Mouse (Mus musculus): ENCODE measurements around the gene Abi1. TPM values are rescaled to one million over a fixed set of nuclear protein-coding genes. Genes with fewer than 3 reads are reported as not detected.

The Abi1 gene
- total and polyA plus RNA-seq, 3 experiments = 31.9 to 69.8 TPM; not detected in 1

DNA sequence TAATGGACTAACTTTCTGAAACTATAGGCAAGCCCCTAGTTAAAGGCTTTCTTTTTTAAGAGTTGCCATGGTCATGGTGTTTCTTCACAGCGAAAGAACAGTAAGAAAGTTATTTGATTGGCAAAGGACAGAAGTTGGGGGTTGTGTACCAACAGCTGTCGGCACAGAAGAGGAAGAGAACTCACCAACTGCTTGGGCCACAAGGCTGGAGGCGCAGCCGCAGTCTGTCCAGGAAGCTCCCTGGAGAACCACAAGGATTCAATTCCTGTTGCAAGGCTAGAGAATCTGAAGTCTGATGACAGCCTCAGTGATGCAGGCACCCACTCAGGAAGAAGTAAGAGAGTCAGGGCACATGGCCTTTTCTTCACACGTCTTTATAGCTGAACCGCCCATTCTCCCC lies 12.5 kb upstream of the Abi1 start:
- Histone ChIP-seq H3K9ac (ENCODE audit: control insufficient read depth, low read depth, low read length, poor library complexity, severe bottlenecking) (no peak overlapping the region), H3K27me3 (ENCODE audit: control insufficient read depth in 1 of 2, insufficient read depth in 2 of 2, low read length in 2 of 2) (peaks cover 0 to 2% of the 10 kb centered on the region in 2 experiments; a peak in 2 of 4 replicates), H3K4me3 (ENCODE audit: control insufficient read depth in 1 of 2, insufficient read depth in 1 of 2, low read depth in 2 of 2, low read length in 2 of 2) (no peak overlapping the region), H3K9me3 (replicated peaks; ENCODE audit: insufficient read depth, low read length) (no peaks in the 10 kb centered on the region), H3K79me2 (ENCODE audit: control insufficient read depth, insufficient read depth, low read length, poor library complexity) (no peaks in the 10 kb centered on the region), H3K4me1 (ENCODE audit: control insufficient read depth in 1 of 2, insufficient read depth in 2 of 2, low read length in 2 of 2) (0 out of 4 replicates have a peak, but pooled peaks cover 0 to 5% of the 10 kb centered on the region in 2 experiments), H3K36me3 (ENCODE audit: control insufficient read depth in 1 of 2, insufficient read depth in 2 of 2, low read length in 2 of 2) (no peaks in the 10 kb centered on the region; a peak in 1 of 4 replicates), H3K27ac (ENCODE audit: control insufficient read depth, low read depth, low read length) (no peak overlapping the region)
- no peak for DNase-seq (ENCODE audit: low read depth, low spot score)
- TF ChIP-seq MEF2A (IDR thresholded peaks at IDR 0.05; ENCODE audit: extremely low read depth, insufficient replicate concordance, low read depth, low read length, poor library complexity, severe bottlenecking) (no peak), TAL1 (IDR thresholded peaks at IDR 0.05; ENCODE audit: low read length) (no peak)

GRCm38 (mm10) chr2:23051890-23052289 lies 11.8 kb upstream of the Abi1 start:
- H3K9me3 ChIP-seq (replicated peaks; ENCODE audit: insufficient read depth, low read length) = no peaks in the 10 kb centered on the region
- no peak overlapping the region for H3K9ac ChIP-seq (ENCODE audit: control insufficient read depth, low read depth, low read length, poor library complexity, severe bottlenecking)
- H3K27ac ChIP-seq (ENCODE audit: control insufficient read depth, low read depth, low read length) = no peak overlapping the region
- no peak for TF ChIP-seq USF1 (IDR thresholded peaks at IDR 0.05; ENCODE audit: low read depth, low read length)
- no peak for TF ChIP-seq MYB (IDR thresholded peaks at IDR 0.05; ENCODE audit: low read depth, low read length)
- no peak for TF ChIP-seq BHLHE40 (IDR thresholded peaks at IDR 0.05; ENCODE audit: borderline replicate concordance, low read depth, low read length)
- TF ChIP-seq ZC3H11A (IDR thresholded peaks at IDR 0.05; ENCODE audit: low read depth, low read length) = no peak
- no peak for TF ChIP-seq UBTF (IDR thresholded peaks at IDR 0.05; ENCODE audit: borderline replicate concordance, insufficient read depth, low read depth, low read length)
- TF ChIP-seq TBP (IDR thresholded peaks at IDR 0.05; ENCODE audit: low read depth, low read length) = no peak
- no peak for TF ChIP-seq ZKSCAN1 (IDR thresholded peaks at IDR 0.05; ENCODE audit: low read depth, low read length)
- no peak for TF ChIP-seq USF2 (IDR thresholded peaks at IDR 0.05; ENCODE audit: borderline replicate concordance in 1 of 2, insufficient read depth in 1 of 2, low read depth in 1 of 2, low read length in 2 of 2)
- no peak for TF ChIP-seq POLR2AphosphoS2 (IDR thresholded peaks at IDR 0.05; ENCODE audit: low read length)
- no peak for TF ChIP-seq POLR2A (IDR thresholded peaks at IDR 0.05; ENCODE audit: control insufficient read depth in 1 of 2, insufficient read depth in 1 of 2, low read depth in 1 of 2, low read length in 2 of 2, poor library complexity in 1 of 2)
- TF ChIP-seq MYC (IDR thresholded peaks at IDR 0.05; ENCODE audit: low read depth, low read length) = no peak
- no peak for TF ChIP-seq CHD1 (IDR thresholded peaks at IDR 0.05; ENCODE audit: low read depth, low read length)
- no peak for TF ChIP-seq GATA1 (IDR thresholded peaks at IDR 0.05; ENCODE audit: low read depth, low read length)
- TF ChIP-seq MAFK (IDR thresholded peaks at IDR 0.05; ENCODE audit: borderline replicate concordance, low read depth, low read length) = no peak
- no peak for TF ChIP-seq TCF12 (IDR thresholded peaks at IDR 0.05; ENCODE audit: low read depth, low read length)
- H3K27me3 ChIP-seq (ENCODE audit: control insufficient read depth in 1 of 2, insufficient read depth in 2 of 2, low read length in 2 of 2) = peaks cover 0 to 2% of the 10 kb centered on the region in 2 experiments; a peak in 2 of 4 replicates
- 0 out of 4 replicates have a peak, but pooled peaks cover 0 to 5% of the 10 kb centered on the region in 2 experiments for H3K4me1 ChIP-seq (ENCODE audit: control insufficient read depth in 1 of 2, insufficient read depth in 2 of 2, low read length in 2 of 2)
- no peak for DNase-seq (ENCODE audit: low read depth, low spot score)
- no peaks in the 10 kb centered on the region for H3K79me2 ChIP-seq (ENCODE audit: control insufficient read depth, insufficient read depth, low read length, poor library complexity)
- H3K36me3 ChIP-seq (ENCODE audit: control insufficient read depth in 1 of 2, insufficient read depth in 2 of 2, low read length in 2 of 2) = no peaks in the 10 kb centered on the region; a peak in 1 of 4 replicates
- H3K4me3 ChIP-seq (ENCODE audit: control insufficient read depth in 1 of 2, insufficient read depth in 1 of 2, low read depth in 2 of 2, low read length in 2 of 2) = no peak overlapping the region
